Mouse (Mus musculus) retina, postnatal 1 day (tissue): Measurements from ENCODE around the gene Dach2.
A peak's percentile ranks its signal among the peaks of the same experiment; 100 is the strongest.
"Not testable (repeated sequence)": the region's sequence is repeated elsewhere in the genome, so short reads cannot be mapped to it uniquely, and the experiment has no call there.

Source experiments
- DNase-seq: peaks from one replicate; pipeline ENCODE4 v3.0.0-alpha.2; 2012

The Dach2 gene

DNA sequence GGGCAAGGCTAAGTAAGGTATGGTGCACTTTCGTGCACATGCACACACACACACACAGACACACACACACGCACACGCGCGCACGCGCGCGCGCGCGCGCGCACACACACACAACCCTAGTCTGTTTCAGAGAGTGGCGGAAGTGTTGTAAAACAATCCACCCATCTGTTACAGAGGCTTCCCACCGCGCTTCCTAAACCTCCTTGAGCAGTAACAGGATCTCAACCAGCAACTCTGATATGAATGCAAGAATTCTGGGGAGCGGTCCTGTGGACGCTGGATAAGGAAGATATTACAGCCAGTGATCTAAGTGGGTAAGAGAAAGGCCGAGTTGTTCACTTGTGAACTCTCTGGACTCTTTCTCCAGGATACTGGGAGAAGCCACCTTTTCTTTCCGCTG is at the start of gene Dach2:
Gene Dach2, plus strand, starts transcription at position 107 of the 400 bp plus-strand sequence.
- peak; percentile 51 for DNase-seq

DNA sequence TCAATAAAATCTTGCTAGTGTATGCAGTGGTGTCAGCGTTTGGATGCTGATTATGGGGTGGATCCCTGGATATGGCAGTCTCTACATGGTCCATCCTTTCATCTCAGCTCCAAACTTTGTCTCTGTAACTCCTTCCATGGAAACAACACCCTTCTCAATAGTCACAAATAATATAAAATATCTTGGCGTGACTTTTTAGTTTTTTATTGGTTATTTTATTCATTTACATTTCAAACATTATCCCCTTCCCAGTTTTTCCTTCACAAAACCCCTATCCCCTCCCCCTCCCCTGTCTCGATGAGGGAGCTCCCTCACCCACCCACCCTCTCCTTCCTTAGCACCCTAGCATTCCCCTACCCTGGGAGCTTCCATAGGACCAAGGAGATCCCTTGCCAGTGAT is 44.9 kb upstream of the Dach2 start:
- DNase-seq: not testable (repeated sequence)

DNA sequence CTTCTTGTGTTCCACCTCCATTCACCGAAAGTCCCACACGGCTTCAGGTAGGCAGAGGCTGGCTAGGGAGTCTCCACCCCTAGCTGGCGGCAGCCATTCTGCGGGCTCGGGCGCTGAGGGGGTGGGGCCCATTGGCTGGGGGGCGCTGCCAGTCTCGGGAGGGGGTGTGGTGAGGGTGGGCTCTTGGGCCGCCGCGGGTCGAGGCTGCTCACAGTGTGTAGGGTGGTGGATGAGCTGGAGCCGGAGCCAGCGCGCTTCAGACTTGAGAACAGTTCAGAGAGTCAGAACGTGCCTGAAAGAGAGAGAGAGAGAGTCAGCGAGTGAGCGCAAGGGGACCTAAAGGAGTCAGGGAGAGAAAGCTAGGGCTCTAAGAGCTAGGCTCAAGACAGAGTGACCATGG is 721 bp downstream of the Dach2 start:
- DNase-seq: peak; percentile 82

DNA sequence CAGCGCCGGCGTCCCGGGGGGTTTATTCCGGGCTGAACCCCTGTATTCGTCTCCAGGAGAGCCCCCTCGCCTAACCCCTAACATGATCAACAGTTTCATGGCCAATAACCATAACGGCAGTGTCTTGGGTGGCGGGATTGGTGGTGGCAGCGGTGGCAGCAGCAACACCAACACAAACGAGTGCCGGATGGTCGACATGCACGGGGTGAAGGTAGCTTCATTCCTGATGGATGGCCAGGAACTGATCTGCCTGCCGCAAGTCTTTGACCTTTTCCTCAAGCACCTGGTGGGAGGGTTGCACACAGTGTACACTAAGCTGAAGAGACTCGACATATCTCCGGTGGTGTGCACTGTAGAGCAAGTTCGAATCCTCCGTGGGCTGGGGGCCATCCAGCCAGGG is 1.2 kb downstream of the Dach2 start:
- no peak for DNase-seq

DNA sequence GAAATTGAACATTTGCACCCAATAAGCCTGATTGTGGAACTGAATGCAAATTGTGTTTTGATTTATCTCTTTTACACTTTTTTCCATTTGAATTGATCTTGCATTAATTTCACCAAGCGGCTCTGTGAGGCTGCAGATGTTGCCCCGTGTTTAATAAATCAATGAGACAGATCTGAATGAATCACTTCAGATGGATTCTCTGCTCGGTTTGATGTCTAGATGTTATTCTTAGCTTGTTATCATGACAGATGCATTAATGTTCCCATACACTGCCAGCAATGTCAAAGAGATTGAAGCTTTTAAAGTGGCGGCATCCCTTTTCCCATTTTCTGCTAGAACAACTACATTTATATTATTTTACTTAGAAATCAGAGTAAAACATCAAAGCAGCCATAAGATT is 7.0 kb downstream of the Dach2 start:
- peak; percentile 0 for DNase-seq

DNA sequence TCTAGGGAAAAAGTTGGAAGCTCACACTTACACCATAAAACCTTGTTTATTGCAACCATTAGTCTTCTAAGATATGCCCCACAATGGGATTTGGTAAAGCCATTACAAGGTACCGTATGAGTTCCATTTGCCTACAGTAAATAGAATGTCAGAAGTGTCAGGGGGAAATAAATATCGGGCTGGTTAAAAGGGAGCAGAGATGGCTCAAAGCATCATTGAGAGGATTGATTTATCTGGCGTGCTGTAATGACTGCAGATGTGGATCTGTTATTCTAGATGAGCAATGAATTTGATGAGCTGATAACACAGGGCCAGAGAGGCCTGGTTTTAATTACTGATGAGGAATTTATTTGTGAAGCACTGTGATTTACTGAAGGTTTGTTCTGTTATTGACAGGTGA is 40.8 kb downstream of the Dach2 start:
- no peak for DNase-seq

DNA sequence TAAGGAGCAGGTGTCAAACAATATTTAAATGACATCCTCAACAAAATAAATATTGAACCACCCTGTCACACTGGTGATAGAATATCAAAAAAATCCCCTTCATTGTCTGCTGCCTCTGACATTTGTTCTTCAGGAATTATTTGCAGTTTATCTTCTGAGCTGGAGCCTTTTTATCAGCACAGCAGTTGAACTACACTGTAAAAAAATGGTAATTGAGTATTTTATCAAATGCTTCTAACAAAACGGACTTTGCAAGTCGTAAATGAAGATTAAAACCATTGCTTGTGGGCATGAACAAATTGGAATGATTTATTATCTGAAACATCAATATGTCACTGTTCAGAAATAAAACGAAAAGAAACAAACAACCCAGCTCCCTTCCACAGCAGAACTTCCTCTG is 97.1 kb downstream of the Dach2 start:
- no peak for DNase-seq

DNA sequence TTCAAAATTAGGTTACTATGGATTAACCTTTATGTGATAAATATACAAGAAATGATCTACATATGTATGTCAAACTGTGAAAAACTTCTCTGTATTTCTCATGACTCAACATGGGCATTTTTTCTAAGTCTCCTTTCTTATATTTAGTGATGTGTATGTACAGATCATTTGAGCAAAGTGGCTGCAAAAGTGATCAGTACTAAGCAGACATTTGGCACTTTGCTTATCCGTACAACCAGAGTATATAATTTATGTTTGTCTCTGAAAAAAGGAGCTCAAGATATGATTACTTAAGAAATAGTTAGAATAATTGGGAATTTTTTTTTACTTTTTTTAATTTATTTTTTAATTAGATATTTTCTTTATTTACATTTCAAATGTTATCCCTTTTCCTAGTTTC is 111.4 kb downstream of the Dach2 start:
- no peak for DNase-seq

DNA sequence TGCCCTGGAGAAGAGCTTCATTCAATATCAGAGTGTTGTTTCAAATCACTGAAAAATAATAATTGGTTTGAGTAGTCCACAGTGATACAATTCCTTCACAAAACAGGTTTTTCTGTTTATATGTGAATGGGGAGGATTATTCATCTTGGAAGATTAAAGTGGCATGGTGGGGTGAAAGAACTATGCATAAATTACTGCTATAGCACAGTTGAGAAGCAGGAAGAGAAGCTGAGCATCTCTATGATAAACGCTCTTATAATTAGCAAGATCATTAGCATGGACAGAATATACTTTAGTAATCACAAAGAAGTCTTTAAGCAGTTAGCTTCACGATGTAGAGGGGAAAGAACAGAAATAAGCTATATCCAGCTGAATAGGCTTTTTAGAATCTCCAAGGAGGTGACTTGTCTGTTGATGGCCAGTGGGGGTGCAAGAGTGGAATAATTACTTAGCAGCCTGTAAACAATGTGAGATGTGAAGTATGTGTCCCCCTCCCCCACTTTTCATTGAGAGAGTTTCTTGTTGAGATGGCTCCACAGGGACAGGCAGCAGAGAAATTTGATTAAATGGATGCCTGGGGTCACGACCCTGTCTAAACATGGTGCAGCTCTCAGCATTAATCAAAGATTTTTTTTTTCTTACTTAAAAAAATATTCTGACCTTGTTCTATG is 124.3 kb downstream of the Dach2 start:
- peak; percentile 53 for DNase-seq

DNA sequence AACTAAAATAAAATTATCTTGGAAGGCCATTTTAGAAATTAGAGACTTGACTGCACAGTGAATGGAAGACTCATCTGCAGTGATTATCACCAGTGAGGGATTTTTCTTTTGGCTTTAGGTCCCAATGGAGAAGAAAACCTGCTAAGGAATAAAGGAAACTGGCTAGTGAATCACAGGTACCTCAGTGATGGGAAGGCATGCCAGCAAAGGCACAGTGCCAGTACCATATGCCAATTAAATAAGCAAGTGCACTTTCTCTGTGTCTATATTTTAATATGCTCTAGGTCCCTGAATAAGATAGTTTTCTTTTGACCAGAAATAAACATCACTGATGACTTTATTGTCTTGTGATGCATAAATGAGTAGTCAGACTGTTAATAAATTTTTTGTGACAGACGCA is 184.8 kb downstream of the Dach2 start:
- DNase-seq: no peak

DNA sequence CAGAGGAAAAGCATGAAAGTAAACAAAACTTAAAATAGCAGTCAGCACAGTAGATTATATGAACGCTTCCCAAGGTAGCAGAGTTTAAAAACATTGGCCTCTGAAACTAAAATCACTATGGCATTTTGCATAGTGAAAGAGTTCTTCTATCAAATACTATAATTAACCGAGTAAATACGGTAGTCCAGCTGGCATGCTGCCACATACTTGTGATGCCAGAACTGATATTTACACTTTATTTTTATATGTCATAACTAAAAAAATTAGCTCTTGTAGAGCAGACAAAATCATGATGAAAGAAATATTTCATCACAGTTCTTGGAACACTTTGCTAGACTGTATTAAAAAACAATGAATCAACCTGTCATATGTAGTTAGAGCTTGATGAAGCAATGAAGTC is 247.8 kb downstream of the Dach2 start:
- DNase-seq: no peak

DNA sequence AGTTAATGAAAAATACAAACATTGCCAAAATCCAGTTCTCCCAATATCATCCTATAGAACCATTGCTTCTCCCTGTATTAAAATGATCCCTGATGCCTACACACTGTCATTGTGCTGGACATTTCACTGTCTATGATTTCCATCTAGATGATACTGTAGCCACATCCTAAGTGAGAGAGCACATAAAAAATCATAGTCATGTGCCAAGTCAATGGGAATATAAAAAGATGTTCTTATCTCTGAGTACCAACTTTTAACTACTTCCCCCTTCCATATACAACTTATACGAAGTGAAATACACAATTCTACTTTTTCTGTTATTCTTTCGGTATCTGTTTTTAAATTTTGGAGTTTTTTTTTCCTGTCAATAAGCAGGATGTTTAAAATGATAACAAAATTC is 266.6 kb downstream of the Dach2 start:
- DNase-seq: no peak

DNA sequence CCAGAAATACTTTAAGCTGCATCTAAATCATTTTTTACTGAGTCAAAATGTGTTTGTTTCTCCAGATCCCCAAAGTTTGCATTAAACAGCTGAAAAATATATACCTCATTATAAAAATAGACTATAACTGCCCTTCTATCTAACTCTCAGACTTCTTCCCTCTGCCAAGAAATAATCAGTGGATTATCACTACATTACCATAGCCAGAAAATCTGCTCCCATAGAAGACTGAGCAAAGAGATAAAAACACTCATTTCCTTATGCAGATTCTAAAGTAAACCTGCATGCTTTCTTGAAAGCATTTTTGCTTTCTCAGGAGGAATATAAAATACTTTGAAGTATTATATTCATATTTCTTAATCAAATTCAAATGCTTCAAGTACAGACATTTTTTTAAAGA is 368.8 kb downstream of the Dach2 start:
- DNase-seq: no peak

DNA sequence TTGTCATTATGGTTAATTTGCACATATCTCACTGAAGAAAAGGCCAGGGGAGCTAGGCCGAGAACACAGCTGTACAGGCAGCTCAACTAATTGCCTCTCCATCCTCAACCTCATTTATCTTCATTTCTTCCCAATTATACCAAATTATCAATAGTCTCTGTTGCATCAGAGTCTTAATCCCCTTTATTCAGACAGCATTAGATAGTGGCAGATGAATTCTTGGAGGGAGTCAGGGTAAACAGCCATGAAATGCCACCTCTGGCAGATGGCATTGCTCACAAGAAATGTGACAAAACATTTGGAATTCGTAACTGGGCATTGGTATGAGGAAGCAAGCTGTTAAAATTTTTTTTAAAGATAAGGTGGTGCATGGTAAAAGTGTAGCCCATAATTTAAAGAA is 389.9 kb downstream of the Dach2 start:
- DNase-seq: peak; percentile 8

DNA sequence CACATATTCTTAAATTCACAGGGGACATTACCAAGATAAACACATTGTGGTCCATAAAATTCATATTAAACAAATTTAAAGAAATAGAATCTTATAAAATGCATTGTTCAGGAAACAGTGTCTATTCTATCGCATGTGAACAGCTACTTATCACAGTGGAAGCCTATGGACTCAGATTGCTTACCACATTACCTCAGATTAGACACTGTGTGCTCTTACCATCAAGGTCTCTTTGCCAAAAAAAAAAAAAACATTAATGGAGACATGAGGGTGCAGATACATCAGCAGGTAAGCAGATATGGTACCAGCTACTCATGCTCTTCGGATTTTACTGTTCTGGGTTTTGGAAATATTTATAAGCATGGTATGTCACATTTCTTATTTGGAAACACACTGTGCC is 415.1 kb downstream of the Dach2 start:
- DNase-seq: no peak

DNA sequence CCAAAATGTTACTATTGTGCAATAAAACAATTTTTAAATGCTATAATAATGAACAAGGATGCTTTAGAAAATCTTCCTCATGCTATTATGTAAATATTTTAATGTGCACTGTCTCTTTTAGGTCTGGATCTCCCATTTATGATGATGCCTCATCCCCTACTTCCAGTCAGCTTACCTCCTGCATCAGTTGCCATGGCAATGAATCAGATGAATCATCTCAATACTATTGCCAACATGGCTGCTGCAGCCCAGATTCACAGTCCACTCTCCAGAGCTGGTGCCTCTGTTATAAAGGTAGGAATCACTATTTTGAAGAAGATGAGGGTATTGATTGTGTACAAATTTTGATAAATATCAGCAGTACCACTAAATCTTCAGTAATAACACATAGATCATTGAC is 426.8 kb downstream of the Dach2 start:
- DNase-seq: peak; percentile 0

DNA sequence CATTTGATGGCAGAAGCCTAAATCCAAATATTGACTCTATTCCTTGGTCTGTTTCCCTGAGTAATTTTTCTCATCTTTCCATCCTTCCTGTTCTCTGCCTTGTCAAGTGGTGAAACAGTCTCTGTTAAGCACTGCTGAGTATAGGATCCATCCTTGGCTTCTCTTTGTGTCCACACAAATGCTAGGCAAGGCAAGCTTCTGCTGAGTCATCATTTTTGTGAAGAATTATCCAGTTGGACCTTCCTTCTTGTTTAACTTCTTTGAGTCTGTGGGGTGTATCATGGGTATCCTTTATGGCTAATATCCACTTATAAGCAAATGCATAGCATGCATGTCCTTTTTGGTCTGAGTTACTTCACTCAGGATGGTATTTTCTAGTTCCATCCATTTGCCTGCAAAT is 449.8 kb downstream of the Dach2 start:
- DNase-seq: no peak

DNA sequence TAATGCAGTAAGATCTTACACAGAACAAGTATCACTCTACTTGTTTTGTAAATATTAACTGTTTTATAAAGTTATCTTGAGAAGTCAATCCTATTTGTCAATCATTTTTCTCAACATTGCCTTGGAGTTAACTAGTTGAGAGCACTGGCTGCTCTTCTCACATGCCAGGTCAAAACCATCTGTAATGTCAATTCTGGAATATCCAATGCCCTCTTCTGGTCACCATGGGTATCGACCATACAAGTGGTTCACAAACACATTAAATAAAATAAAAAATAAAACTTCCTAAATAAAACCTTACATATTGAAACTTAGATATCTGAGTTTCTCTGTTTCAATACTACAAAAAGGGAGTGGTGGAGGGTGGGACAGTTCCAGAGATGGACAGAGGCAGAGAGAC is 495.0 kb downstream of the Dach2 start:
- DNase-seq: peak; percentile 0

DNA sequence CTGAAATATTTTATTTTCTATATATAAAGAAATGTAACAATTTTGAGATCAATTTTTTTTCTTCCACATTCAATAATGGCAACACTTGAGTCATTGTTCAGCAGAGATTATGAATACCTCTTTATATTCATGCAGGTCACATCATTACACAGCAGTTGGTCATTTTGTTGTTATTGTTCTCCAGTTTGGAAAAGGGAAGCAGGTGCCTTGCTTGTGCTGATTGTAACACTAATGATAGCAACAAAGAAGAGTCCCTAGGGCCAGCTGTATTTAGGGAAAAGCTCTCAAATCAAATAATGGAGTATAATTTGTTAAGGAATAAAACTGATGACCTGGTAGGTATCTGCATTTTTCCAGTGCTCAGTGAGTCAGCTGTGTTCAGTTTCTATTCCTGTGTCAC is 513.1 kb downstream of the Dach2 start:
- peak; percentile 6 for DNase-seq

DNA sequence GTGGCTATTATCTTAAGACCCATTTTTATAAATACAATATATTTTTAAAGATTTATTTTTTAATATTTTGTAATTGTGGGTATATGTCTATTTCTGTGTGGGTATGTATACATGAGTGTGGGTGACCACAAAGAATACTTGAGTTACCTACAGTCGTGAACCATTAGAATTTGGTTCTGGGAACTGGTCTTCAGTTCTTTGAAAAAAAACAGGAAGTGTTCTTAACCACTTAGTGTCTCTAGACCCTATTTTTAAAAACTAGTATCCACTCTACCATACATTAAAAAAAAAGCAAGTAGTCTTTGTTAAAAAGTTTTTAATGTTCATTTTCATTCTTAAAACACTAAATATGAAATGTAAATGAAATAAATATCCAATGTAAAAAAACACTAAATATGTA is 529.5 kb downstream of the Dach2 start:
- DNase-seq: no peak

DNA sequence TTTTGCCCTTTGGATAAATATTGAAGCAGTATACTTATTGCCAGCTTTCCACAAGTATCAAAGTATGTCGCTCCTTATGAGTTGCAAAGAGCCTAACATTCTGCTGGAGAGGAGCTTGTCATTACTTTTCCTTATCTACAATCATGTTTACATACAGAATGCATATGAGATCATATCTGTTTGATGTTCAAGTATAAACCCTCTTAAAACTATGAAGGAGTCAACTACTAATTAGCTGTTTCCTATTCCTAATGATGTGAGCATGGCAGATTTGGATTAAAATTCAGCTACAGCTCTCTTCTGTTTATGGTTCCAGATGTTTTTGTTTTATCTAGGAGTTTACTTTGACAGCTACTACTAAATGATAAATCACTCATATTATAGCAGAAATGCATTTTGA is 535.8 kb downstream of the Dach2 start:
- DNase-seq: no peak

DNA sequence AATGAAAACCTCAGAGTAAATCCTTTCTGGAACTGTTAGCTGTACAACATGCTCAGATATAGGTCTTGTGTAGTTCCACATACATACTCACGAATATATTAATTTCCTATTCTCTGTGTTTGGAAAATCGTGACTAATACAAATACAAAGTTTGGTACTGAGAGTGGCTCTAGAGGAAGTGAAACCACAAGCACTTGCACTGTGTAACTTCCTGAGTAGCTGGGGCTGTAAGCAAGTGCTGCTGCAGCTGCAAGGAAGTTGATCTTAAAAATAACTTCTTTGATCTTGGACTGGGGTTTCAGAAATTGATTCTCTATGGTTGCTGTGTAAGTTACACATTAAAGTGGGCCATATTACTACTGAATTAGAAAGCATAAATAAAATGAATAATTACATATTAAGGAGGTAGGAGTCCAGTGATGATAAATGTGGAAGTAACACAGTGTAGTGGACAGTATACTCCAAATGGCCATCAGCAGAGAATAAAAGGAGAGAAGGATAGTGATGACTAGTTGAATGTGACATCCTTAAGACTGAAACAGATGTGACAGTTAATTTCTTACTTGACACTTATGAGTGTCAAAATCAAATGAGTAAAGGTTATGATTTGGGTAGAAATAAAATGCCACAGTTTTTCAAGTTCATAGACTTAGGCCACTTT is 570.7 kb downstream of the Dach2 start:
- no peak for DNase-seq
